Mouse (Mus musculus): ENCODE data around the gene Hist1h4b. TPM values are rescaled to one million over a fixed set of nuclear protein-coding genes. Genes with fewer than 3 reads are reported as not detected.

Hist1h4b gene
- polyA plus RNA-seq, 1 experiment from 2014 or later, result 4.9 TPM

Other genes starting within 250 kb of the Hist1h4b start
- gene Hist1h4h, start 226.0 kb upstream of the Hist1h4b start, polyA plus RNA-seq (2016; fragmentation: Nextera tagmentation; extraction: Ambion mirVana), result 5.8 and 7.4 TPM in 2 replicates
- gene Hist1h2af, start 223.1 kb upstream of the Hist1h4b start, polyA plus RNA-seq (2016; fragmentation: Nextera tagmentation; extraction: Ambion mirVana), result 7.8 and 9.2 TPM in 2 replicates
- gene Hist1h3g, start 221.6 kb upstream of the Hist1h4b start, polyA plus RNA-seq (2016; fragmentation: Nextera tagmentation; extraction: Ambion mirVana), result 3.3 and 6.0 TPM in 2 replicates
- gene Hist1h2bh, start 213.6 kb upstream of the Hist1h4b start, polyA plus RNA-seq (2016; fragmentation: Nextera tagmentation; extraction: Ambion mirVana), result 0.51 and 1.1 TPM in 2 replicates
- gene Hist1h3f, start 213.0 kb upstream of the Hist1h4b start, polyA plus RNA-seq (2016; fragmentation: Nextera tagmentation; extraction: Ambion mirVana), result 0.92 and 1.1 TPM in 2 replicates
- 0.56 TPM in 1 of 2 replicates, not detected in the other for gene Hist1h4f, start 205.4 kb upstream of the Hist1h4b start, polyA plus RNA-seq (2016; fragmentation: Nextera tagmentation; extraction: Ambion mirVana)
- gene Hist1h1d, start 203.8 kb upstream of the Hist1h4b start, polyA plus RNA-seq (2016; fragmentation: Nextera tagmentation; extraction: Ambion mirVana), result 0.37 and 0.49 TPM in 2 replicates
- gene Hist1h3e, start 194.6 kb upstream of the Hist1h4b start, polyA plus RNA-seq (2016; fragmentation: Nextera tagmentation; extraction: Ambion mirVana), result 5.3 and 5.6 TPM in 2 replicates
- gene Hist1h2ae, start 185.8 kb upstream of the Hist1h4b start, polyA plus RNA-seq (2016; fragmentation: Nextera tagmentation; extraction: Ambion mirVana), result 102 and 103 TPM in 2 replicates
- 7.0 and 7.3 TPM in 2 replicates for gene Hist1h2bg, start 185.6 kb upstream of the Hist1h4b start, polyA plus RNA-seq (2016; fragmentation: Nextera tagmentation; extraction: Ambion mirVana)
- gene Hist1h2bf, start 182.8 kb upstream of the Hist1h4b start, polyA plus RNA-seq (2016; fragmentation: Nextera tagmentation; extraction: Ambion mirVana), result 4.7 and 5.1 TPM in 2 replicates
- 1.8 and 2.2 TPM in 2 replicates for gene Hist1h2ad, start 182.6 kb upstream of the Hist1h4b start, polyA plus RNA-seq (2016; fragmentation: Nextera tagmentation; extraction: Ambion mirVana)
- 4.8 and 10.9 TPM in 2 replicates for gene Hist1h3d, start 181.2 kb upstream of the Hist1h4b start, polyA plus RNA-seq (2016; fragmentation: Nextera tagmentation; extraction: Ambion mirVana)
- 101 and 107 TPM in 2 replicates for gene Hist1h4d, start 175.4 kb upstream of the Hist1h4b start, polyA plus RNA-seq (2016; fragmentation: Nextera tagmentation; extraction: Ambion mirVana)
- gene Hist1h2be, start 135.9 kb upstream of the Hist1h4b start, polyA plus RNA-seq (2016; fragmentation: Nextera tagmentation; extraction: Ambion mirVana), result 2.5 and 2.7 TPM in 2 replicates
- 22.0 and 26.3 TPM in 2 replicates for gene Hist1h1e, start 134.5 kb upstream of the Hist1h4b start, polyA plus RNA-seq (2016; fragmentation: Nextera tagmentation; extraction: Ambion mirVana)
- 0.80 and 1.2 TPM in 2 replicates for gene Hist1h2ac, start 73.1 kb upstream of the Hist1h4b start, polyA plus RNA-seq (2016; fragmentation: Nextera tagmentation; extraction: Ambion mirVana)
- gene Hist1h2bc, start 72.8 kb upstream of the Hist1h4b start, polyA plus RNA-seq (2016; fragmentation: Nextera tagmentation; extraction: Ambion mirVana), result 23.1 and 26.2 TPM in 2 replicates
- gene Hist1h1t, start 61.2 kb upstream of the Hist1h4b start, polyA plus RNA-seq (2016; fragmentation: Nextera tagmentation; extraction: Ambion mirVana), result not detected in 2 replicates
- gene Hist1h4c, start 58.6 kb upstream of the Hist1h4b start, polyA plus RNA-seq (2016; fragmentation: Nextera tagmentation; extraction: Ambion mirVana), result 5.4 TPM in 2 replicates
- 3.2 and 3.5 TPM in 2 replicates for gene Hfe, start 46.2 kb upstream of the Hist1h4b start, polyA plus RNA-seq (2016; fragmentation: Nextera tagmentation; extraction: Ambion mirVana)
- 10.6 and 12.6 TPM in 2 replicates for gene Hist1h1c, start 18.2 kb upstream of the Hist1h4b start, polyA plus RNA-seq (2016; fragmentation: Nextera tagmentation; extraction: Ambion mirVana)
- 6.9 and 8.6 TPM in 2 replicates for gene Hist1h3c, start 11.4 kb upstream of the Hist1h4b start, polyA plus RNA-seq (2016; fragmentation: Nextera tagmentation; extraction: Ambion mirVana)
- gene Hist1h2bb, start 10.3 kb upstream of the Hist1h4b start, polyA plus RNA-seq (2016; fragmentation: Nextera tagmentation; extraction: Ambion mirVana), result 1.8 and 2.4 TPM in 2 replicates
- gene Hist1h2ab, start 5.9 kb upstream of the Hist1h4b start, polyA plus RNA-seq (2016; fragmentation: Nextera tagmentation; extraction: Ambion mirVana), result 45.2 and 49.3 TPM in 2 replicates
- 5.5 and 8.8 TPM in 2 replicates for gene Hist1h3b, start 4.7 kb upstream of the Hist1h4b start, polyA plus RNA-seq (2016; fragmentation: Nextera tagmentation; extraction: Ambion mirVana)
- not detected in 2 replicates for gene Hist1h4a, start 4.2 kb downstream of the Hist1h4b start, polyA plus RNA-seq (2016; fragmentation: Nextera tagmentation; extraction: Ambion mirVana)
- gene Hist1h3a, start 5.4 kb downstream of the Hist1h4b start, polyA plus RNA-seq (2016; fragmentation: Nextera tagmentation; extraction: Ambion mirVana), result 3.7 and 4.8 TPM in 2 replicates
- 2.3 and 3.4 TPM in 2 replicates for gene Hist1h1a, start 6.7 kb downstream of the Hist1h4b start, polyA plus RNA-seq (2016; fragmentation: Nextera tagmentation; extraction: Ambion mirVana)
- gene Trim38, start 12.9 kb downstream of the Hist1h4b start, polyA plus RNA-seq (2016; fragmentation: Nextera tagmentation; extraction: Ambion mirVana), result not detected in 2 replicates
- gene Slc17a2, start 50.0 kb downstream of the Hist1h4b start, polyA plus RNA-seq (2016; fragmentation: Nextera tagmentation; extraction: Ambion mirVana), result not detected in 2 replicates
- not detected in 2 replicates for gene Slc17a3, start 82.4 kb downstream of the Hist1h4b start, polyA plus RNA-seq (2016; fragmentation: Nextera tagmentation; extraction: Ambion mirVana)
- gene Slc17a1, start 110.7 kb downstream of the Hist1h4b start, polyA plus RNA-seq (2016; fragmentation: Nextera tagmentation; extraction: Ambion mirVana), result not detected in 2 replicates
- gene Slc17a4, start 158.0 kb downstream of the Hist1h4b start, polyA plus RNA-seq (2016; fragmentation: Nextera tagmentation; extraction: Ambion mirVana), result not detected in 2 replicates
- gene Hist1h2ba, start 177.1 kb downstream of the Hist1h4b start, polyA plus RNA-seq (2016; fragmentation: Nextera tagmentation; extraction: Ambion mirVana), result not detected in 2 replicates
- gene Hist1h2aa, start 177.4 kb downstream of the Hist1h4b start, polyA plus RNA-seq (2016; fragmentation: Nextera tagmentation; extraction: Ambion mirVana), result not detected in 2 replicates
- not detected in 2 replicates for gene Scgn, start 234.2 kb downstream of the Hist1h4b start, polyA plus RNA-seq (2016; fragmentation: Nextera tagmentation; extraction: Ambion mirVana)